Mouse (Mus musculus): ENCODE measurements at regions not wholly inside any gene's neighbourhood (a gene's known extent, or its start where the extent isn't known, plus 50 kb on each side); places are given as distances from the start of the nearest gene placed in this dataset.

GRCm38 (mm10) chr15:25303379-25303778 is 110.2 kb downstream of the Basp1 start:
- no peak for TF ChIP-seq POLR2A (IDR thresholded peaks at IDR 0.05; ENCODE audit: borderline replicate concordance, insufficient read depth, low read length)
- no peak for TF ChIP-seq CTCF (IDR thresholded peaks at IDR 0.05; ENCODE audit: borderline replicate concordance, insufficient read depth, low read depth, low read length)
